Mouse (Mus musculus) mature B cell (primary cell): ENCODE data around the gene Slc25a48.

Experiments
- in situ Hi-C: fragments of 300-500 bp; cut with MboI; formaldehyde crosslinking; loops from 2 replicates; pipeline ENCODE4 v1.14.3; 2019

Slc25a48 gene

DNA sequence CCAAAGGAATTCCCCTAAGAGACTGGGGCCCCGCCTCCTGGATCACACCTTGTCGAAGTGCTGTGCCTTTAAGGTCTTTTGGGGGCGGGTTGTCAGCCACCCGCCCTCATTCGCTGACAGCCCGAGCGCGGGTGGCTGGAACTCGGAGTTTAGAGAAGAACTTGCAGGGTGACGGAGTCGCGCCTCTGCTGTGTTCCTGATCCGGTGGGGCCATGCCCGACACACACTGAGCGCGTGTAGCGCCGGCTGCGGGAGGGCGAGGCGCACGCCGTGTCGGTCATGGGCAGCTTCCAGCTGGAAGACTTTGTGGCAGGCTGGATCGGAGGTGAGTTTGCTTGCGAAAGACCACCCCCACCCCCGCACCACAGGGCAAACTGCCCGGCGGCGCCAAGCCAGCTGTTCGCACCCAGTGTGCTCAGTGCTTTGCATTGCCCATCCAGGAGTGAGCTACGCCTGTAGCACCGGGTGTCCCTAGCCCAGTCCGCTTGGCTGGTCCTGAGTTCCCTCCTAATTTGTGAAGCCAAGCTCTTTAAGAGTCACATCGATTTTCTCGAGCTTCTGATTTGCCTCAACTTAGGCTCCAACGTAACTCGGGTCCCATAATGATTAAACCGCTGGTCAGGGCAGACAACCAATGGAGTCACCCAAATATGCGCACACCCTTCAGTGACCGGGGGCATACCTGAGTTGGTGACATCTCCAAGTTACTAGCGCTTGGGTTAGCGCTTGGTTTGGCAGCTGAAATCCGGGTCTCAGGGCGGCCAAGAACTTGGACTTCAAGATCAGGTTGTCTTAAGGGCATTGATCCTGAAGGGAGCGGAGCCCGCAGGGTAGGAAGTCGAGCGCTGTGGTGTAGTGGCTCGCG is at the start of gene Slc25a48:
Slc25a48 (plus strand) TSS at position 145 of the 865 bp plus-strand sequence.
- in situ Hi-C loops: no loop called here

DNA sequence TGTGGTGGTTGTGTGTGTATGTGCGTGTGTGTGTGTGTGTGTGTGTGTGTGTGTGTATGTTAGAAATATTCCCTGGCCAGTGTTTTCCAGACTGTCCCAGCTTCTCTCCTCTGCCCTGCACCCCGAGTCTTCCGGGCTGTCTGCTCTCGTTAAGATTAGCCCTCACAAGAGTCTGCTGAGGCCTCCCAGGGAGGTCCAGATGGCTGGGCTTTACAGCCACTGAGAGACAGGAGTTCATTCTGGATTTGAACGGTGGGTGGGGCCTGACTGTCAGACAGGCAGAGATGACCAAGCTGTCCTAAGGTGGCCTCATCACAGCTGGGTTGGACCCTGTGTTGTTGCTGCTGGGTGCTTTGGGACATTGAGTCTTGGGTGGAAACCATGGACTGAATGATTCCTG is 40.6 kb upstream of the Slc25a48 start:
- in situ Hi-C loops: no loop called here

DNA sequence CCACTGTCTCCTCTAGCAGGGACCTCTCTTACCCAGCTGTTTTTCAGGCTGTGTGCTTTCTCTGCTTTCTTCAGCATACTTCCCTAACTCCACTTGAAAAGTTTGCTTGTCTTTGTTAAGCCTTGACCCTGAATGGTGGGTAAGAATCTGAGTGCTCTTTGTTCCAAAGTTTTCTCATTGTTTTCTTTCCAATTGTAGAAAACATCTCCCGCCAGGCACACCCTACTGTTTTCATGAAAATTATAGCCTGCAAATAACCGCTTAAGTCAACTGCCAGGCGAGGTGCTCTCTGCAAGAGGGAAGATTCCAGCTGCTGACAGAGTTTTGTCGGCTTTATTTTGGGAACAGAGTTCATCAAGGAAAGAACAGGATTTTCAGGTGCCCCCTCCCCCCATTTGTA is 37.0 kb upstream of the Slc25a48 start:
- in situ Hi-C loops: no loop called here

DNA sequence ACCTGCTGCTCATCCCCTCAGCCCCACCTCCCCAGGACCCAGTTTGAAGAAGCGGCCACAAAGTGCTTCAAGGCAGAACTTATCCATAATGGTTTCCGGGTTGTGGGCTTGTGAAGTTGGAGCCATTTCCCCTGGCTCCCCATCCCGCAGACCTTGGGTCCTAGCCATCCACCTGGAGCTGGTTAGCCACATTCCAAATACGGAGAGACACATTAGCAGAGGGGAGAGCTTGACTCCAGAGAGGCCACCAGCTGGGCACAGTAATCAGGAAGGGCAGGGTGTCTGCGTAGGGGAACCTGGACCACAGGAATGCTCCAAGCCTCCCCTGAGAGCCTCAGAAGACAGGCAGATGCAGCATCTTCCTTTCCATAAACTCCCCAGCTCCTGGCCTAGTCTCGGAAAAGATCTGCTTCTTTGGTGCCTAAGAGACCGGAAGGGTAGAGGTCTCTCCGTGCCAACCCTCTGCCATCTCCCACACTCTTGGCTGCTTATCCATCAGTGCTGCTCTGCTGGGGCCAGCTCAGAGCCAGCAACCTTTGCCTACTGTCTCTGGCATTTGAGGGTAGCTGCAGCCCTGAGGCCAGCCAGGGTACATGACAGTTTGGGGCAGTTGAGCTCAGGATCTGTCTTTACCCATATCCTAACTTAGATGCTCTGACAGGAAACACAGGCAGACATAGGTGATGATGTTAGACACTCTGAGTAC is 34.6 kb upstream of the Slc25a48 start:
- in situ Hi-C loops: no loop called here

DNA sequence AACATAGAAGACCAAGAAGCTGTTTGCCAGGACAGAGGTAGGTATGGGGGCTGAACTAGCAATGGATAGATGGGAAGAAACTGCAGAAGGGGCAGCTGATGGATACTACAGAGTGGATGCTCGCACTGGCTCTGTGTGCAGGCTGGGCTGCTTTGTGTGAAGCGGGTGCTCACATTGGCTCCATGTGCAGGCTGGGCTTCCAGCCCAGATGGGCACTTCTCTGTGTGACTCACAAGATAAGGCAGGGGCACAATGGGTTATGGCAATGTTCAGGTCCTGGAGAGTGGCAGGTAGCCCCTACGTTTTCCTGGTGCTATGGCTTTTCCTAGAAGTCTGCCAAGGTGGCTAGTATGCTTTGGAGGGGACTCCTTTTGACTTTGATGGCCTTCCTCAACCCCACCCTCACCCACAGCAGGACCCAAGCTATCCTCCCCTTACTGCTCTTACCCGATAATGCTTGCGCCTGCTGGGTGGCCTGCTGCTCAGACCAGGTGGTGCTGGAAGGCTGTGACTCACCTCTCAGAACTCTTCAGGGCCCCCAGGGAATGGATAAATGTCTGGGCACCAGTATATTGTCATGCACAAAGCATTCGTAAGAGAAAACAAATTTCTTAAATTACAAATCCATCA is 33.5 kb upstream of the Slc25a48 start:
- in situ Hi-C loops: no loop called here

DNA sequence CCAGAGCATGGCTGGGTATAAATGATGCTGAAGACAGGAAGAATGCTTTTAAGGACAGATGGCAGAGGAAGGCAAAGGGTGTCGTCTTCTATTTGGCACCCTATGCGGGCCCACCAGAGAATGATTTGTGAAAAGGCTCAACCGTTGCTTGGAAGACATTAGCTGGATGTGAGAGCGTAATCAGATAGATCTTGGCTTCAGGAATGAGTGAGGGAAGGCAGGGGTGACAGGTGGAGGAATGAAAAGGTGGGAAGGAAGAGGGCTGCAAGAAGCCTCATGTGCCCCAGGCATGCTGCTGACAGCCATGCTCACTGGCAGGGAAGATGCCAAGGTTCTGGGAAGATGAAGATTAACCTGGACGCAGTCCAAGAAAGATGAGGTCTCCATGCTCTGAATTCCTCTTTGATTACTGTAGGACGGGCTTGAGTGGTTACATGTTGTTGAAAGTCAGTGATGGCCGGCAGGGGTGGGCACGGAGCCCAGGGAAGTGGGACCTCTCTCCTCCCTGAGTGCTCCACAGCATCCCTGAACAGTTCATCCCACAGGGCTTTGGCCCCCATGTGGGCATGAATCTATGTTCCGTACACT is 25.8 kb upstream of the Slc25a48 start:
- in situ Hi-C loops: no loop called here

DNA sequence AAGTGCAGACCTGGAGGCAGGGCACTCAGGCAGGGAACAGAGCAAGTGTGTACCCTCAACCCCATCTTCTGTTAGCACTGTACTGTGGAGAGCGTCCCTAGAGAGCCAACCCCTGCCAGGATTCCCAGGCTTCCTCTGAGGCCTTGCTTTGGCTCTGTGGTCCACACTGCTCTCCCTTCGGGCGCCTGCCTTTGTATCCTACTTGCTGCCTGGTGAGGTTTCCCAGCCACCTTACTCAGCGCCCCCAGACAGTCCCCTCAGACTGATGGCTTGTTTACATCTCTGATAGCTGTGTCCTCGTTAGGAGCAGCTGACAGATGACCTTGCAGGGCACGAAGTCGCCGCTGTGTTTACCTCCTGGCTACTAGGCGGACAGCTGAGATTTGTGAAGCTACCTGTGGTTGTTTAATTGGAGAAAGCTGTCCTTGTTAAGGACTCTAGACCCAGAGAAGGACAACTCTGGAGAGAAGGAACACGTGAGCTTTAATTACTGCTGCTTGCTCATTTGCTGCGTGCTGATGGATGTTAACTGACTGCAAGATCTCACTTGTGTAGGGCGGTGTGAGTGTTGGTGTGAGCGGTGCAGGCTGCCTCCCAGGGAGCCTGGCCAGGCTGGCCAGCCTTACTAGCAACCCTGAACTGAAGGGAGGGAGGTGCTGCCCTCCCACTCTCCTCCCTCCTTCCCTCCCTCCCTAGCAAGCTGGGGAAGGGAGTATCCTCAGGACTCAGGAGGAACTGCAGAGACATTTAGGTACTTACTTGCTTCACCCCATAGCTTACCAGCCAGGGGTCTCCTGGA is 19.3 kb upstream of the Slc25a48 start:
- in situ Hi-C loops: no loop called here

DNA sequence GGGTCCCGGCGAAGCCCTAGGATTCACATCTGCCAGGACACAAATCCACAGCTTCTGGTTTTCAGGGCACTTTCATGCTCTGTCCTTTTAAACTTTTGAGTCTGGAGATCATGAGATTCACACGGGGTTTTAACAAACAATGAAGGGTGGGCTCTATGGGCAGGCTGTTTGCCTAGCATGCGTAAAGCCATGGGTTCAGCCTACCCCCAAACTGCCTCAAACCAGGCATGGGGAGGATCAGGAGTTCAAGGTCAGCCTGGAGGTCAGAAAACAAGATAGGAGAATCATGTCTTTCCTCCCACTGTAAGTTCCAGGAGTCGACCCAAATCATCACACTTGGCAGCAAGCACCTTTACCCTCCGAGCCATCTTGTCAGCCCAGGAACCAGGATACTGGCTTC is 18.6 kb upstream of the Slc25a48 start:
- in situ Hi-C loops: no loop called here

DNA sequence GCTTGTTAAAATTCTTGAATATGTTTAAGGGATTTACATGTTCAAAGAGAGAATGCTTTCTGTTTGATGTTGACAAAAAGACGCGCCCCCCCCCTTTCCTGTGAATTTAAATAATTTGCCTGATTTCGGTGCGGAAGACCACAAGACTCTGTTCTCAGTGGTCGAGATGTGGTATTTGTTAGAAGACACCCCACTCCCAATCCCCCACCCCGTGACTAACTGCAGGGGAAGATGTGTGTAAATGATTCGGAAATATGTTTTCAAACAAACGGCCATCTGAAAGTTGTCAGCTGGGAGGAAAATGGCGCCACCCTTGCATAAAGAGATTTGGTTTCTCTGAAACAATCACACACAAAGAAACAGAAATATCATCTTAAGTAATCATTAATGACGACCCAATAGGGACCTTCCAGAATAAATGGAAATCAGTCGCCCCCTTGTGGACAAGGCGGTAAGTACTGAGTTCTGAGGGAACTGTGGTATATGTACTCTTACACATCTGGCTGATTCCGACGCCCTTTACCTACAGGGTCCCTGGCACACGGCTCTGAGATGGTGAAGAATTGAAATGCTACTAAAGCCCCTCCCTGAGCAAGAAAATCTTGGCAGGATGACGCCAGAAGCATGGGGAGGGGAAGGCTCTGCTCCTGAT is 16.0 kb upstream of the Slc25a48 start:
- in situ Hi-C loops: no loop called here

DNA sequence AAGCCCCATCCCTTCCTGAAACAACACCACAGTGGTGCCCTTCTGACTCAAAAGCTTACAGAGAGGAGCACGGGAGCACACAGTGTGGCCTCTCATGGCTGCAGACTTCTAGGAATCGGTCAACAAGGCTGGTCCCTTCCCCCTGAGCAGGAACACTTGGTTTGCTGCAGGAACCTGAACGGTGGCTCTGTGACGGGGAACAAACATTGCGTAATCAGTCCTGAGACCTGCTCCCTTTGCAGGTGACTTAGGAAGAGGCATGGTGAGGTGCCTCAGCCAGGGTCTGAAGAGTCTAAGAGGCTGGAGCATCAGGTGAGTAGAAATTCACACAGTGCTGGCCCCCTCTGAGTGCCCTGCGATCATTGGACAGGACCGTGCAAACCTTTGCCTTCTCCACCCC is 12.2 kb upstream of the Slc25a48 start:
- in situ Hi-C loops: no loop called here

DNA sequence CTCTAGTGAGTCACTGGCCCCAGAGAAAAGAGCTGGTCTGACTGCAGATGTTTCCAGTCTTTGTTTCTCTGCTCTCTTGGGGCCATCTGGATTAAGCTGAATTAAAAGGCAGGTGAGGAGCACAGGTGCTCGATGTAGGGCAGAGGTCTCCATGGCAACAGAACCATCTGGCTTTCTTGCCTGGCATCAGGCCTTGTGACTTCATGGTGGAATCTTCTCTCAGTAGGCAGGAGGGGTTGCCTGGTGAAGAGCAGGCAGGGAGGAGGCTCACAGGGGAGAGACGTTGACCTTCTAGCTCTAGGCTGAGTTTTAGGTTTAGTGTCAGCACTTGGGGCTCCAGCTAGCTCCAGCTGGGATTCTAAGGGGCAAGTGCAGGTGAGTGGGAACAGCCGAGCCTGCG is 11.8 kb upstream of the Slc25a48 start, which contains the start of gene Gm3045:
Gm3045 (plus strand) TSS at position 230 of the 400 bp plus-strand sequence.
- in situ Hi-C loops: no loop called here

DNA sequence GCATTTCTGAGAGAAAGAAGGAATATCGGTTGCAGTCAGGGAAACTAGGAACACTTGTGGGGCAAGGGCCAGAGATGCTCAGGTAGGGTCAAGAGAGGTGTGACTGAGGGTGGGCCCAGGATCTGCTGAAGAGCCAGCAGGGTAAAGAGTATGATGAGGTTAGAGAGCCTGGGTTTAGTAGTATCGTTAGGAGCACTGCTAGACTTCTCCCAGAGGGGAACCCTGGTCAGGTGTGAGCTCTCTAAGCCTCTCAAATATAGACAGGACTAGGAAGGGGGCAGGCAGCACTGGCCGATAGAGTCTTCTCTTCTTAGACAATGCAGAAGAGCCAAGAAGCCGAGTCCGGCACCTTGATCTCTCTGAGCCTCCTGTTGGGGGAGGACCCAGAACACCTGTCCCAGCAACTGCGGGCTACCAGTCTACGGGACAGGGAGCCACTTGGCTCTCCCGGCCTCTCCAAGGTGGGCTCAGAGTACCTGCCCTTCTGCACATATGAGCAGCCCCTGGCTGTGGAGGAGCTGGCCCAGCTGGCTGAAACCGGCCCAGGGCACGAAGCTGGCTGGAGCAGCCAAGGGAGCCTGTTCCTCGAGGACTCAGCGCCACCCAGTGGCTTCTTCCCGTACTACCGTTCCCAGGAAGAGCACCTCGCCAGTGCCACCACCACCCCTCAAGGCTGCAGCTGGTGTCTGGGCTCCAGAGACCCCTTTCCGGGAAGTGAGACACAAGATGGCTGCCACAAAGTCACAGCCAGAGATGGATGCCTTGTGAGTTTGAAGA is 9.2 kb upstream of the Slc25a48 start:
- in situ Hi-C loops: no loop called here

DNA sequence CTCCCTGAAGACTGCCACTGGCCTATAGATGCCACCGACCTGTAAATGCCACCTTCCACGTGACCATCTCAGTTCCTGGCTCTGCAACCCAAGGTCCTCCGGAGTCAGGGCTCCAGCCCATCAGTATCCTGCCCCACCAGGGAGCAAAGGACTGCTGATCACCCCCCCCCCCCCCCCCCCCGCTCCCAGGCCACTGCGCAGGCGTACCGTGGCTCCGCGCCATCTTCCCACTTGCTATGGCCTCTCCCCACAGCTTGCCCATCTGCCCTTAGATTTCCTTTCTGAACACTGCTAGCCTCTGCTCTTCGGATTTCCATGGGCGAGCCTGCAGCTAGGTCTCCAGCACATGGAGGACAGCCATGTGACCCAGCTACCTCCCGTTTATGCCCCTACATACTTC is 5.7 kb upstream of the Slc25a48 start:
- in situ Hi-C loops: no loop called here

DNA sequence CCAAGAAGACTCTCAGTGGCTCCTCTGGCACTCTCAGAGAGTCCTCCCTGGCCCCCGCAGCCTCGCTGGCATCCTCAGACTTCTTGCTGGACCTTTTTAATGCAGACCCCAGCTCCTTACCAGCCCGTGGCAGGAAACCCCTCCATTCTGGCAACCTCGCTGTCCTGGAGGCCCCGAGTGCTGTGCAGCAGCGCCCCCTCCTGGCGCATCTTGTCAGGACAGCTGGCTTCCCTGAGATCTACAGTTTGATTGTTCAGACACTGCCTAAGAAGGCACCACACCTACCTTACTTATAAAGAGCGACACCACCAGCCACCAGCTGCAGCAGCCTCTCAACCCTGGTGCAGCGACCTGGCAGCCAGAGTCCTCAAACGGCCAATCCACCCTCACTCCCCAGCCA is 4.7 kb upstream of the Slc25a48 start:
- in situ Hi-C loops: no loop called here

DNA sequence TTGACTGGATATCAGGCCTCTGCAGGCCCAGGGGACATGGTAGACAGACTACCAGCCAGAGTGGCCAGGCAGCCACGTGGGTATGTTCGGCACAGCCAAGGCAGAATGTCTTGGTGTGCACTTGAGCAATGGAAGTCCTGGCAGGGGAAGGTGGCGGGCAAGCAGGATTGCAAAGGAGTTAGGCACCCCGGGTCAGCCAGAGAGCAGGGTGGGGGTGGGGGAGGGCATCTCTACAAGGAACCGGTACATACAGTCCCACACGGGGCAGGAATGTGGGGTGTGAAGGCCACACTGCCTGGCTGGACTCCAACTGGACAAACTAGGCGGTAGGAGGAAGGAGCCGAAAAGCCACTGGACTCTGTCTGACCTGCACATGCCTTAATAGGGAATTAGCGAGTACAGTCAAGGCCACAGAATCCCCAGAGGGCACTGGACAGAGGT is 3.8 kb upstream of the Slc25a48 start:
- in situ Hi-C loops: no loop called here

DNA sequence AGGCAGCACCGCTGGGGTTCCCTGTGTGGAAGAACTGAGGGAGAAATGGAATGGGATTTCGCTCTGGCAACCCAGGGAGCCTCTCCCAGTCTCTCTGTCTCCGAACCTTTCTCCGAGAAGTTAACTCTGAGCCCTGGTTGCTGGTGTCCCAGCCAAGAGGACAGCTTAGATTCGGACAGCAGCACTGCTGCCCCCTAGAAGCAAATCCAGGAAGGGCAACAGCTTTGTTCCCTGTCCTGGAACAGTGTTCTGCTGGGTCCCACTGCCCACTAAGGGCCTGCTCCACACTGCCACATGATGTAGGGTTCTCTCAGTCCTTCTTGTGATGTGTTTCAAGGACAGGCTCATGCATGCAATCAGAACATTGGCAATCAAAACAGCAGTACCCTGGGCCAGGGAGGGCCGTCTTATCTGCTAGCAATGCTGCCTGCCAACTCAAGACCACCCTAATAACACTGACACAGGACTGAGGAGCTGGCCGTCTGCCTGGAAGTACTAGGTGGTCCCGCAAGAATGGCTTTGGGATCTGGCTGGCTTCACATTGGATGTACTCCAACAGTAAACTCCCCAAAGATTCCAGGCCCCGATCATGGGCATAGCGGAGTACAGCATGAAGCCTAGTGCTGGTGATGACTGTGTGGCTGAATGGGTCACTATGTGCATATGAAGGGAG is 2.4 kb upstream of the Slc25a48 start:
- in situ Hi-C loops: no loop called here

DNA sequence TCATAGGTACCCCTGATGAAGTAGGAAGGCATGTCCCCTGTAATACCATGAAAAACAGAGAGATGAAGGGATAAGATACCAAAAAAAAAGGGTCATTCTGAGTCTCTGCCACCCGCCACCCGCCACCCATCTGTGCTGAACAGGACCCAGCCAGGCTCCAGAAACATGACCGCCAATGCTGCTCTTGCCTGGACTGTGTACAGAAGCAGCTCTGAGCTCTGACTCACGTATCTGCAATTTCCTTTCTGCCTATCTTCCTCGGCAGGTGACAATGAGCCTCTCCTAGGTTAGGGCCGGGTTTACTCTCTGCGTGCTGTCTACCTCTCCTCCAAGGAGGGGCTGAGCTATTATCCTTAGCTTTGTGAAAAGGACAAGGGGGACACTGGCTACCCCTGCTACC is 5.3 kb downstream of the Slc25a48 start:
- in situ Hi-C loops: no loop called here

DNA sequence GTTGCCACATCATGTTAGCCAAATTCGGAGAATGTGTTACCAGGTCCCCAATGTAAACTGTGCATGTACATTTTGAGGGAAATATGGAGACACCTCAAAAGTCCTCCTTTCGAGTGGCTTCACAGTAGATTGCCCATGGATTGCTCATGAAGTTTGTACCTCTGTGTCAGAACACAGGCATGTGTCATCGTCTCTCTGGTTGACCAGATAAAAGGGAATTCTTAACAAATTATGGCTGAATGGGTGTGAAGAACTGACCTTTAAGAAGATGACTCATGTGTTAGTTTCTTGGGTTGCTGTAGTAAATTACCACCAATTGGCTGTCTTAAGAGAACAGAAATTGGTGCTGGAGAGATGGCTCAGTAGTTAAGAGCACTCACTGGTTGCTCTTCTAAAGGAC is 6.0 kb downstream of the Slc25a48 start:
- in situ Hi-C loops: no loop called here

DNA sequence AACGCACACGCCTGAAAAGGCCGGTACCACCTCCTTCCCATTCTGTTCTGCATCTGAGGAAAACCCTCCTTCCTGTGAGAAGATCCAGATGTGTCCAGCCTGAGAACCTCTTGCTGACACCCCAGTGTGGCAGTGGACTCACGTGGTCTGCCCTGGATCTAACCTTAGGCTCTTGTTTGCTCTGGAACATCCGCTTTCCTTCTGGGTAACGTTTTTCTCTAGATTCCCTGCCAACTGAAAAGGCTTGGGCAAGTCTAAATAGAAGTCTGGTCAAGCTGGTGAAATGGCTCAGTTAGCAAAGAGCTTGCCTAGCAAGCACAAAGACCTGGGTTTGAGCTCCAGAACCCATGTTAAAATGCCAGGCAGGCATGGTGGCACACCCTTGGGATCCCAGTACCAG is 6.8 kb downstream of the Slc25a48 start:
- in situ Hi-C loops: no loop called here
